In the genomic region with DNA sequence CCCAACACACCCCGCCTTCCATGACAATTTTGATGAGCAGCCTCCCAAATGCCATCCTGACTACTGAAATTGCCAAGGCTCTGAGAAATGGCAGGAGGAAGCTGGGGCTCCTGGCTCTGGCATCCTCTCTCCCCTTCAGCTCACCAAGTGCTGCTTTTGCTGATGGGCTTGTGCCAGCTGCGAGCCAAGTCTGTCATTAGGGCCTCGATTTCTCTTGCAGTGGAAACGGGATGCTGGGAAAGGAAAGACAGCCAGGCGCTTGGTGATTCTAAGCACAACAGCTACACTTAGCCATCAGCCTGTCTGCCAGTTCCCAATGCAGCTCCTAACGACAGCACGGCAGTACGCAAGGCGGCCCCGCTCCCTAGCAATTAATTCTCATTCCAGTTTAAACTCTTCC, we compare ENCODE assay signal across 12 mouse cellular contexts. TPM values are rescaled to one million over a fixed set of nuclear protein-coding genes. Genes with fewer than 3 reads are reported as not detected.
DNase-seq lines count a peak whose midpoint lies in the region; ATAC-seq lines count a peak whose summit lies in the region.
"Had no signal": no experiment of that assay in that cellular context is flagged by ENCODE, and none has a peak within 500 bp of the region (broad histone marks: within the 10 kb centered on the region; RNA-seq: fewer than 3 reads in every experiment).

No protein-coding gene starts in this region.

- H3K36me3 ChIP-seq in midbrain, embryonic 15.5 days (replicated peaks): no peaks in the 10 kb centered on the region
- no peaks in the 10 kb centered on the region for H3K36me3 ChIP-seq in midbrain, embryonic 13.5 days
- H3K36me3 ChIP-seq: stomach, embryonic 15.5 days had no signal

- H3K9ac ChIP-seq in midbrain, embryonic 15.5 days: no peak overlapping the region
- H3K9ac ChIP-seq in midbrain, embryonic 13.5 days (replicated peaks): no peak overlapping the region; the same call in 1 of the 2 replicates
- H3K9ac ChIP-seq: stomach, embryonic 15.5 days had no signal

- no peaks in the 10 kb centered on the region for H3K9me3 ChIP-seq in midbrain, embryonic 15.5 days
- H3K9me3 ChIP-seq in midbrain, embryonic 13.5 days: no peaks in the 10 kb centered on the region
- H3K9me3 ChIP-seq: stomach, embryonic 15.5 days had no signal

- peak overlapping the region; percentile 39; the same call in 1 of the 2 replicates for H3K27ac ChIP-seq in midbrain, embryonic 15.5 days
- H3K27ac ChIP-seq in midbrain, embryonic 13.5 days: no peak overlapping the region
- H3K27ac ChIP-seq: heart, adult 2 months; stomach, embryonic 15.5 days had no signal

- no peak overlapping the region for H3K4me3 ChIP-seq in midbrain, embryonic 15.5 days
- no peak overlapping the region for H3K4me3 ChIP-seq in midbrain, embryonic 13.5 days (replicated peaks)
- H3K4me3 ChIP-seq: heart, adult 2 months; stomach, embryonic 15.5 days had no signal

- ATAC-seq in midbrain, embryonic 15.5 days (replicated peaks): no peak
- no peak for ATAC-seq in midbrain, embryonic 13.5 days

- H3K27me3 ChIP-seq in midbrain, embryonic 15.5 days (replicated peaks): no peaks in the 10 kb centered on the region
- peaks cover 3% of the 10 kb centered on the region; the same call in 1 of the 2 replicates for H3K27me3 ChIP-seq in midbrain, embryonic 13.5 days
- H3K27me3 ChIP-seq: stomach, embryonic 15.5 days had no signal

- no peak overlapping the region for H3K4me2 ChIP-seq in midbrain, embryonic 15.5 days
- no peak overlapping the region for H3K4me2 ChIP-seq in midbrain, embryonic 13.5 days (replicated peaks)
- H3K4me2 ChIP-seq: stomach, embryonic 15.5 days had no signal

- WGBS in midbrain, embryonic 15.5 days: 56% methylated on average over 10 of the region's 10 CpGs
- whole genome bisulfite sequencing in midbrain, embryonic 13.5 days: 64% methylated on average over 10 of the region's 10 CpGs

- peaks cover 38% of the 10 kb centered on the region for H3K4me1 ChIP-seq in midbrain, embryonic 15.5 days
- H3K4me1 ChIP-seq in midbrain, embryonic 13.5 days (replicated peaks): peaks cover 59% of the 10 kb centered on the region
- H3K4me1 ChIP-seq: stomach, embryonic 15.5 days had no signal

- DNase-seq in frontal cortex, postnatal 36 days (ENCODE audit: low spot score in 2 of 2): peak; percentile 46 to 50
- peak; percentile 60 to 72 for DNase-seq in layer of hippocampus, postnatal 14 days (ENCODE audit: low spot score in 2 of 2)
- DNase-seq in right cerebral cortex, postnatal 25 days: peak; percentile 50
- DNase-seq in lung, postnatal 4 days: no peak
- no peak for DNase-seq in kidney, postnatal 36 days
- DNase-seq: heart, adult 2 months; kidney, postnatal 4 days; lung, postnatal 10 days had no signal

RNA-seq across cellular contexts. Expression of a gene that starts 26.6 kb away (rescaled TPM):
- polyA plus RNA-seq in midbrain, embryonic 15.5 days (2015; fragmentation: Nextera tagmentation; extraction: Ambion mirVana): 12.5 and 13.6 TPM in 2 replicates
- 11.1 and 12.0 TPM in 2 replicates for polyA plus RNA-seq in midbrain, embryonic 13.5 days (2015; fragmentation: Nextera tagmentation; extraction: Ambion mirVana)
- 10 to 100 TPM; 29.4 to 32.3 TPM for total RNA-seq in layer of hippocampus, postnatal 14 days (2021)
- total RNA-seq: heart, adult 2 months; liver, adult 2 months had no signal
- polyA plus RNA-seq: heart, adult 2 months; liver, adult 2 months had no signal

Comparison
In these comparisons a context has a peak if more than half of its experiments do, and no peak if none do; other contexts are left out.
1. DNase-seq: peak in frontal cortex, postnatal 36 days (2 of 2), layer of hippocampus, postnatal 14 days (2 of 2) and right cerebral cortex, postnatal 25 days (single experiment); none in lung, postnatal 4 days (0 of 2) and kidney, postnatal 36 days (0 of 2).